Comparison of ENCODE assay signal across 9 mouse cellular contexts in genomic region chr15:101056225-101056624, GRCm38 (mm10). TPM values are rescaled to one million over a fixed set of nuclear protein-coding genes. Genes with fewer than 3 reads are reported as not detected.
DNase-seq lines count a peak whose midpoint lies in the region; ATAC-seq lines count a peak whose summit lies in the region.
"Had no signal": no experiment of that assay in that cellular context is flagged by ENCODE, and none has a peak within 500 bp of the region (broad histone marks: within the 10 kb centered on the region; RNA-seq: fewer than 3 reads in every experiment).

No protein-coding gene starts in this region.

- H3K9ac ChIP-seq in hindbrain, embryonic 14.5 days = no peak overlapping the region
- no peak overlapping the region for H3K9ac ChIP-seq in midbrain, embryonic 14.5 days (replicated peaks; ENCODE audit: low read length)

- H3K27ac ChIP-seq in hindbrain, embryonic 14.5 days = no peak overlapping the region
- H3K27ac ChIP-seq in midbrain, embryonic 14.5 days (replicated peaks; ENCODE audit: low read depth, low read length) = no peak overlapping the region

- no peaks in the 10 kb centered on the region for H3K9me3 ChIP-seq in hindbrain, embryonic 14.5 days (ENCODE audit: control insufficient read depth, low read length)
- H3K9me3 ChIP-seq in midbrain, embryonic 14.5 days (ENCODE audit: control insufficient read depth, low read length) = no peaks in the 10 kb centered on the region

- H3K4me3 ChIP-seq in hindbrain, embryonic 14.5 days (replicated peaks; ENCODE audit: low read length) = no peak overlapping the region
- no peak overlapping the region for H3K4me3 ChIP-seq in midbrain, embryonic 14.5 days (replicated peaks; ENCODE audit: low read depth, low read length)
- H3K4me3 ChIP-seq: myocyte had no signal

- ATAC-seq in hindbrain, embryonic 14.5 days (ENCODE audit: low FRiP score) = peak; percentile 75
- peak; percentile 57; the same call in 1 of the 2 replicates for ATAC-seq in midbrain, embryonic 14.5 days (ENCODE audit: low FRiP score, low TSS enrichment)
- no peak for ATAC-seq in erythroid progenitor cell, adult 5-6 weeks (replicated peaks; ENCODE audit: low FRiP score, poor library complexity, severe bottlenecking)

- peaks cover 14% of the 10 kb centered on the region for H3K4me1 ChIP-seq in hindbrain, embryonic 14.5 days (replicated peaks; ENCODE audit: control insufficient read depth, insufficient read depth, low read length)
- H3K4me1 ChIP-seq in midbrain, embryonic 14.5 days (ENCODE audit: control insufficient read depth, insufficient read depth, low read length) = peaks cover 16% of the 10 kb centered on the region

- DNase-seq in 3T3-L1 (ENCODE audit: low read depth, low spot score) = peak; percentile 49
- DNase-seq in CD4-positive helper T cell, adult 2 months (ENCODE audit: low read depth, low spot score) = peak; percentile 49
- DNase-seq in embryo, embryonic 9.5 days (ENCODE audit: extremely low spot score) = peak; percentile 59
- peak; percentile 71 for DNase-seq in hindbrain, embryonic 14.5 days (ENCODE audit: low spot score)
- DNase-seq in layer of hippocampus, postnatal 14 days (ENCODE audit: low spot score in 2 of 2) = peak; percentile 49 to 62
- peak; percentile 86 for DNase-seq in midbrain, embryonic 14.5 days
- DNase-seq in testis, postnatal 10 days (ENCODE audit: low spot score) = peak; percentile 74

- no peak overlapping the region for H3K4me2 ChIP-seq in hindbrain, embryonic 14.5 days (replicated peaks)
- H3K4me2 ChIP-seq in midbrain, embryonic 14.5 days (ENCODE audit: low read length) = no peak overlapping the region

- H3K27me3 ChIP-seq in hindbrain, embryonic 14.5 days (ENCODE audit: control insufficient read depth, insufficient read depth, low read length) = peaks cover 38% of the 10 kb centered on the region
- H3K27me3 ChIP-seq in midbrain, embryonic 14.5 days (ENCODE audit: control insufficient read depth, insufficient read depth, low read length) = peaks cover 40% of the 10 kb centered on the region

- WGBS in hindbrain, embryonic 14.5 days = 41% methylated on average over 10 of the region's 10 CpGs
- WGBS in midbrain, embryonic 14.5 days = 41% methylated on average over 10 of the region's 10 CpGs

- H3K36me3 ChIP-seq in hindbrain, embryonic 14.5 days (replicated peaks; ENCODE audit: control insufficient read depth, insufficient read depth) = no peaks in the 10 kb centered on the region
- no peaks in the 10 kb centered on the region for H3K36me3 ChIP-seq in midbrain, embryonic 14.5 days (ENCODE audit: control insufficient read depth, insufficient read depth, low read length)

RNA-seq across cellular contexts. Expression of gene Gm47841, which starts 9.0 kb away (rescaled TPM):
- not detected in 2 replicates for polyA plus RNA-seq in hindbrain, embryonic 14.5 days (2014; fragmentation: Nextera tagmentation; extraction: Ambion mirVana)
- not detected for total RNA-seq in layer of hippocampus, postnatal 14 days (2021)
- polyA plus RNA-seq in midbrain, embryonic 14.5 days (2014; fragmentation: Nextera tagmentation; extraction: Ambion mirVana) = not detected in 2 replicates
- total RNA-seq in erythroid progenitor cell, adult 5-6 weeks (2015; ENCODE audit: low replicate concordance) = not detected in 2 replicates
- not detected in 2 replicates for total RNA-seq in erythroid progenitor cell, adult 5-6 weeks (2017; ENCODE audit: low replicate concordance)
- polyA plus RNA-seq: myocyte had no signal

RNA-seq across cellular contexts. Expression of gene Fignl2, which starts 22.1 kb away (rescaled TPM):
- 0.16 and 0.17 TPM in 2 replicates for polyA plus RNA-seq in hindbrain, embryonic 14.5 days (2014; fragmentation: Nextera tagmentation; extraction: Ambion mirVana)
- 1 to 10 TPM; 1.1 to 1.2 TPM for total RNA-seq in layer of hippocampus, postnatal 14 days (2021)
- 0.09 and 0.11 TPM in 2 replicates for polyA plus RNA-seq in midbrain, embryonic 14.5 days (2014; fragmentation: Nextera tagmentation; extraction: Ambion mirVana)
- not detected in 2 replicates for total RNA-seq in erythroid progenitor cell, adult 5-6 weeks (2015; ENCODE audit: low replicate concordance)
- total RNA-seq in erythroid progenitor cell, adult 5-6 weeks (2017; ENCODE audit: low replicate concordance) = not detected in 2 replicates

RNA-seq across cellular contexts. Expression of gene Ankrd33, which starts 59.3 kb away (rescaled TPM):
- not detected in 2 replicates for polyA plus RNA-seq in hindbrain, embryonic 14.5 days (2014; fragmentation: Nextera tagmentation; extraction: Ambion mirVana)
- not detected for total RNA-seq in layer of hippocampus, postnatal 14 days (2021)
- polyA plus RNA-seq in midbrain, embryonic 14.5 days (2014; fragmentation: Nextera tagmentation; extraction: Ambion mirVana) = not detected in 2 replicates
- not detected in 2 replicates for total RNA-seq in erythroid progenitor cell, adult 5-6 weeks (2015; ENCODE audit: low replicate concordance)
- total RNA-seq in erythroid progenitor cell, adult 5-6 weeks (2017; ENCODE audit: low replicate concordance) = not detected in 2 replicates
- polyA plus RNA-seq: myocyte had no signal
